8 mouse cellular contexts compared by ENCODE assay signal in genomic region chr12:33035089-33035718, GRCm38 (mm10). TPM values are rescaled to one million over a fixed set of nuclear protein-coding genes. Genes with fewer than 3 reads are reported as not detected.
DNase-seq lines count a peak whose midpoint lies in the region; ATAC-seq lines count a peak whose summit lies in the region.

No protein-coding gene starts in this region.

- H3K27ac ChIP-seq in kidney, embryonic 14.5 days (ENCODE audit: low read depth, low read length), result no peak overlapping the region
- no peak overlapping the region for H3K27ac ChIP-seq in embryonic facial prominence, embryonic 10.5 days (replicated peaks)
- peak overlapping the region; percentile 75 for H3K27ac ChIP-seq in hindbrain, embryonic 12.5 days
- peak overlapping the region; percentile 73 for H3K27ac ChIP-seq in midbrain, embryonic 15.5 days

- peak; percentile 36; the same call in 1 of the 2 replicates for ATAC-seq in kidney, embryonic 14.5 days (ENCODE audit: low FRiP score, low TSS enrichment)
- ATAC-seq in hindbrain, embryonic 12.5 days (ENCODE audit: low FRiP score), result peak; percentile 82
- ATAC-seq in midbrain, embryonic 15.5 days (replicated peaks), result peak; percentile 75
- no peak for ATAC-seq in monocyte, adult 5-6 weeks (replicated peaks; ENCODE audit: insufficient number of reproducible peaks, low FRiP score, low TSS enrichment, poor library complexity, severe bottlenecking)

- no peaks in the 10 kb centered on the region for H3K9me3 ChIP-seq in kidney, embryonic 14.5 days (ENCODE audit: control insufficient read depth, low read length)
- H3K9me3 ChIP-seq in embryonic facial prominence, embryonic 10.5 days, result no peaks in the 10 kb centered on the region
- H3K9me3 ChIP-seq in hindbrain, embryonic 12.5 days (replicated peaks), result no peaks in the 10 kb centered on the region
- H3K9me3 ChIP-seq in midbrain, embryonic 15.5 days, result no peaks in the 10 kb centered on the region

- no peak overlapping the region for H3K4me3 ChIP-seq in kidney, embryonic 14.5 days (ENCODE audit: low read length)
- 0 out of 2 replicates have a peak overlapping the region, but pooled peaks have one; percentile 0 for H3K4me3 ChIP-seq in embryonic facial prominence, embryonic 10.5 days
- H3K4me3 ChIP-seq in hindbrain, embryonic 12.5 days, result no peak overlapping the region
- no peak overlapping the region for H3K4me3 ChIP-seq in midbrain, embryonic 15.5 days

- WGBS in kidney, embryonic 14.5 days, result 16% methylated on average over 11 of the region's 11 CpGs
- 36% methylated on average over 11 of the region's 11 CpGs for WGBS in embryonic facial prominence, embryonic 10.5 days
- WGBS in hindbrain, embryonic 12.5 days, result 18% methylated on average over 11 of the region's 11 CpGs
- 17% methylated on average over 11 of the region's 11 CpGs for WGBS in midbrain, embryonic 15.5 days

- H3K4me1 ChIP-seq in kidney, embryonic 14.5 days (ENCODE audit: control insufficient read depth, insufficient read depth, low read length), result peaks cover 15% of the 10 kb centered on the region; the same call in 1 of the 2 replicates
- peaks cover 17% of the 10 kb centered on the region for H3K4me1 ChIP-seq in embryonic facial prominence, embryonic 10.5 days
- peaks cover 29% of the 10 kb centered on the region for H3K4me1 ChIP-seq in hindbrain, embryonic 12.5 days
- H3K4me1 ChIP-seq in midbrain, embryonic 15.5 days, result peaks cover 22% of the 10 kb centered on the region

- H3K27me3 ChIP-seq in kidney, embryonic 14.5 days (ENCODE audit: control insufficient read depth, insufficient read depth, low read length), result peaks cover 5% of the 10 kb centered on the region; the same call in 1 of the 2 replicates
- H3K27me3 ChIP-seq in embryonic facial prominence, embryonic 10.5 days (replicated peaks; ENCODE audit: low read depth, poor library complexity, severe bottlenecking), result peaks cover 53% of the 10 kb centered on the region
- peaks cover 15% of the 10 kb centered on the region; the same call in 1 of the 2 replicates for H3K27me3 ChIP-seq in hindbrain, embryonic 12.5 days
- H3K27me3 ChIP-seq in midbrain, embryonic 15.5 days (replicated peaks), result no peaks in the 10 kb centered on the region

- DNase-seq in kidney, postnatal 10 days, result no peak
- DNase-seq in embryonic facial prominence, embryonic 10.5 days (ENCODE audit: low spot score), result no peak
- DNase-seq in adrenal gland, adult 18-20 months (ENCODE audit: low spot score in 2 of 2), result no peak
- DNase-seq in urinary bladder, postnatal 25 days (ENCODE audit: low spot score), result no peak

- no peak overlapping the region for H3K9ac ChIP-seq in kidney, embryonic 14.5 days (ENCODE audit: low read depth, low read length)
- no peak overlapping the region; the same call in 1 of the 2 replicates for H3K9ac ChIP-seq in hindbrain, embryonic 12.5 days
- H3K9ac ChIP-seq in midbrain, embryonic 15.5 days, result no peak overlapping the region

- no peaks in the 10 kb centered on the region for H3K36me3 ChIP-seq in kidney, embryonic 14.5 days (ENCODE audit: control insufficient read depth, insufficient read depth, low read length)
- no peaks in the 10 kb centered on the region for H3K36me3 ChIP-seq in embryonic facial prominence, embryonic 10.5 days (replicated peaks)
- H3K36me3 ChIP-seq in hindbrain, embryonic 12.5 days, result no peaks in the 10 kb centered on the region
- no peaks in the 10 kb centered on the region for H3K36me3 ChIP-seq in midbrain, embryonic 15.5 days (replicated peaks)

- H3K4me2 ChIP-seq in kidney, embryonic 14.5 days (replicated peaks; ENCODE audit: low read depth, low read length), result peak overlapping the region; percentile 23
- H3K4me2 ChIP-seq in hindbrain, embryonic 12.5 days (replicated peaks), result peak overlapping the region; percentile 38
- H3K4me2 ChIP-seq in midbrain, embryonic 15.5 days, result peak overlapping the region; percentile 25

RNA-seq across cellular contexts. Expression of gene Cdhr3, which starts 57.5 kb away (rescaled TPM):
- polyA plus RNA-seq in kidney, embryonic 14.5 days (2014; fragmentation: Nextera tagmentation; extraction: Ambion mirVana), result not detected in 2 replicates
- polyA plus RNA-seq in embryonic facial prominence, embryonic 10.5 days (2016; fragmentation: Nextera tagmentation; extraction: Ambion mirVana), result not detected in 2 replicates
- 0.25 and 0.69 TPM in 2 replicates for polyA plus RNA-seq in hindbrain, embryonic 12.5 days (2016; fragmentation: Nextera tagmentation; extraction: Ambion mirVana)
- 0.19 and 0.32 TPM in 2 replicates for polyA plus RNA-seq in midbrain, embryonic 15.5 days (2015; fragmentation: Nextera tagmentation; extraction: Ambion mirVana)
- total RNA-seq in monocyte, adult 5-6 weeks (2017), result 0.10 TPM in 1 of 3 replicates, not detected in the others
- not detected for total RNA-seq in adrenal gland, adult 18-20 months (2021)

Comparison
In these comparisons a context has a peak if more than half of its experiments do, and no peak if none do; other contexts are left out.
1. H3K27ac ChIP-seq: peak in hindbrain, embryonic 12.5 days (single experiment) and midbrain, embryonic 15.5 days (single experiment); none in kidney, embryonic 14.5 days (single experiment) and embryonic facial prominence, embryonic 10.5 days (single experiment).
2. Peak in every context shown above with its lines, with median percentiles within 50 percentile points of each other: H3K4me2 ChIP-seq.